Mouse (Mus musculus): ENCODE measurements at regions not wholly inside any gene's neighbourhood (a gene's known extent, or its start where the extent isn't known, plus 50 kb on each side); places are given as distances from the start of the nearest gene placed in this dataset.

DNA sequence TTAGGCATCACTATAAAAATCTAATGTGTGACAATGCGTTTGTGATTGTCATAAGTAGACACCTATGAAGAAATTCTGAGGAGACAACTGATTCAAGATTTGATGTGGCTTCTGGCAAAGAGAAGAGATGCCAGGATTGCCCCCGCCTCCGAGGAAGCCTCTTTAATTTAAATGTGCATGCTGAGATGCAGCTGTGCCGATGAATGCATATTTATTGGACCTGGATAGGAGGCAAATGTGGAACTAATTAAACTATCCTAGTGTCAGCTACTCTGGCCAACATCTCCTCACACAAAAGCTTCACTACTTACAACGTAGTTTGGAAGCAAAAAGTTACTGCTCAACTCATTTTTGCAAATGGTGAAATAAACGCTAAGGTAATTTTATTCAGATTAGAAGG is 173.4 kb upstream of the Dph6 start:
- no peak for DNase-seq (ENCODE audit: low spot score in 2 of 2)

GRCm38 (mm10) chr2:114835694-114836093 is 180.9 kb upstream of the Dph6 start:
- no peak for DNase-seq (ENCODE audit: low spot score in 2 of 2)

- no peak for DNase-seq (ENCODE audit: low spot score in 2 of 2)
Measured at GRCm38 (mm10) chr2:114843696-114844388, 189.1 kb upstream of the Dph6 start.

DNA sequence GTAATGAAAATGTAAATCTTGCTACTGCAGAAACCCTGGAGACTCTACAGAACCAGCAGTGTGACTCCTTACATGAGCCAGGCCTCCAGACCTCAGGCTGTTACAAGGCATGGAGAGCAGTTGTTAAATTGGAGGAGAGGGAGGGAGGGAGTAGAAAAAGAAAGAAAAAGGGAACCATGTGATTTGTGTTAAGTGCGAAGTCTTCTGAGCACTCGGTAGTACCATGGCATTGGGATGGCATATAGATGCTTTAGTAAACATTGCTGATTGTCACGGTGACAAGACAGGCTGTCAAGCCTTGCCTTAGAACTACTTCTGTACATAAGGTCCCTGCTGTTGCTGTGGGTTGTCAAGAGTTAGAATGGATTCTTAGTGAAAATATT is 189.6 kb upstream of the Dph6 start:
- no peak for DNase-seq (ENCODE audit: low spot score in 2 of 2)

- DNase-seq (ENCODE audit: low spot score in 2 of 2) = no peak
Measured at GRCm38 (mm10) chr2:114848439-114848838, 193.7 kb upstream of the Dph6 start.

- no peak for DNase-seq (ENCODE audit: low spot score in 2 of 2)
Measured at GRCm38 (mm10) chr2:114848914-114849313, 194.2 kb upstream of the Dph6 start.

DNA sequence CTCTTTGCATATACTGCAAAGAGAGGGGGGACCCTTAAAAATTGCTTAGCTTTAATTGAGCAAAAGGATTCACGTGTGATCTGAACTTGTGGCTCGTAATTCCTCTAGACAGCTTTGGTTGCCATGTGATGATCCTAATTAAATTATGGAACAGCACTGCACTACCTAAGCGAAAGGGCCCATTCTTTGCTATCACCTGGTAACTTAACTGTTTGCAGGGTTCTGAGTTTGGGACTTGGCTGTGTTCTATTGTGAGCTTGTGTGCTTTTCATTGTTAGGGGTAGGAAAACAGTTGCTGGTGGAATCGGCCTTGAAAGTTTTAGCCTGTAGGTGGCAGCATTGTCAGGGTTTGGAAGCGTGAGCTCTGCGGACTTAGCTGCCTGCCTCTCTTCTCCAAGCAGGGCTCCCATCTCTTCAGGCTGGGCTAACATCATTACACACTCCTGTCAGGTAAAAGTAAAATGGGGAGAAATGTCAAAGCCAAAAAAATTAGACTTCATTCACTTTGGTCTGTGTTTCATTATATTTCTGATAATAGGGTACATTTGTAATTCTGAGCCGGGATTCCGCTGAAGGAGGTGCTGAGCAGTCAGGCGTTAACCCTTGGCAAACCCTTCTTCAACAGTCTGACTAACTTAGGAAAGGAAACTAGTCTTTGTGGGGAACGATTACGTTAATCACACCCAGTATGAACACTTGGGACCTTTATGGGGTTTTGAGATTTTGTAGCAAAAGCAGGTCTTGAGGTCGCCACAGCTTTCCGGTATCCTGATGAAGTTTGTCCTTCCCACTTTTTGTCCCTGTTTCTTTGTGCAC is 199.2 kb upstream of the Dph6 start:
- peak; percentile 73 to 84 for DNase-seq (ENCODE audit: low spot score in 2 of 2)

GRCm38 (mm10) chr2:114872272-114872671 is 217.5 kb upstream of the Dph6 start:
- no peak for DNase-seq (ENCODE audit: low spot score in 2 of 2)

DNA sequence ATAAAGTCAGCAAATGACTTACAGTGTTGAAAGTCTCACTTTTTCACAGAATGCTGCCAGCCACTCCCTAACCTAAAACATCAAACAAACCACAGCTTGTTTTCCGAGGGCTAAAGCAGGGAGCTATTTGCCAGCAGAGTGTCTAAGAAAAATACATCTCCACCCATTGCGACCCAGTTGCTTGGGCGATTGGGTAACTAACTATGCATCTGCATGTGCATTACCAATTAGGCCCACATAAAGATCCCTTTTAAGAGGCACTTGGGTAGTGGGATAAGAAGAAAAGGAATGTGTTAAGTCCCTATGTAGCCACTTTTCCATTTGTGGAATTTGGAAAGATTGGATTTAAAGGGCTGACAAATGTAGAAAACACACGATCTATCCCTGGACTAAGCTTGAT is 218.3 kb upstream of the Dph6 start:
- DNase-seq (ENCODE audit: low spot score in 2 of 2) = no peak

DNA sequence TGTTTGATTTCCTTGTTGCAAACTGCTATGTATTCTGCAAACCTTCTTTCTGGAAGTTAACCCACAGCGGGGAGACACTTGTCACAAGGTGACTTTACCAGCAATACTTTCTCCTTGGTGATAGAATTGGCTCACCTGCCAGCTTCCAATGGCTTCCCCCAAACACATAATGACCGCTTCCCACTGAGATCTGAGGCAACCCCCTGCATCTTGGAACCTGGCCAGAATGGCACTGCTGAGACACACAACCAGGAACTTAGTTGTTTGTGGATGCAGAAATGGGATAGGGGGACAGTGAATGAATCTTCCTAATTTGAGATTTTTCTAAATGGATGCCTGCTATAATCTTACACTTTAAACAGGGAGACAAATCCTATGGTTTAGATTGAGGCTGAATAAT is 224.3 kb upstream of the Dph6 start:
- peak in 1 of 2 experiments; percentile 50 for DNase-seq (ENCODE audit: low spot score in 2 of 2)

GRCm38 (mm10) chr2:114879784-114880183 is 225.0 kb upstream of the Dph6 start:
- no peak for DNase-seq (ENCODE audit: low spot score in 2 of 2)

GRCm38 (mm10) chr2:114885734-114886260 is 231.0 kb upstream of the Dph6 start:
- no peak for DNase-seq (ENCODE audit: low spot score in 2 of 2)

- DNase-seq (ENCODE audit: low spot score in 2 of 2) = no peak
Measured at GRCm38 (mm10) chr2:114898812-114899211, 244.0 kb upstream of the Dph6 start.

GRCm38 (mm10) chr2:114911845-114912500 is 257.2 kb upstream of the Dph6 start:
- no peak for DNase-seq (ENCODE audit: low spot score in 2 of 2)

DNA sequence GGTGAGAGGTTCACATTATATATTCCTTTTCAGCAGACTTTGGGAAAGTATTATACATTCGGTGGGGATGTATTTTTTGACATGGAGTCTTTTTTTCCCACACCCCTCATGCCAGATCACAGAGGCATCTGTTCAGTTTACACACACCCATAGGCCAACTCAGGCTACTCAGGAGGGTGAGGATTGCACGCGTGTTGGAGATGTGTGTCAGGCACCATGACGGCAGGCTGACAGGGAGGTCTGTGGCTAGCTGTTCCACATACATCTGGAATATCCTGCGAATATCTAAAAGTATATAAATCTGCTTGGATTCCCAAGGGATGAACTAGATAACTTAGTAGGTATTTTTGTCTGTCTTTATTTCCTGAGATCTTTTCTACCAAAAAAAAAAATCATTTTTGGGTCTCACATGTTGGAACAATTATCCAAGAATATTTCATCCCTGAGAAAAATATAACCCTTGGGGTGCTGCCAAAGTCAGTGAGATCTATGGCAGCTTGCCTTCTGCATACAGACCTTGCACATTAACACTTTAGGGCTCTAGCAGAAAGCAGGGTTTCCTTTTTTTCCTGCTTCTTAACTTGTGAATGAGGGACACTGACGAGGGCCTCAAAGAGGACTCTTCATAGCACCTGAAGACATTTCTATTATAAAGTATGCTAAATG is 260.4 kb upstream of the Dph6 start:
- no peak for DNase-seq (ENCODE audit: low spot score in 2 of 2)

DNA sequence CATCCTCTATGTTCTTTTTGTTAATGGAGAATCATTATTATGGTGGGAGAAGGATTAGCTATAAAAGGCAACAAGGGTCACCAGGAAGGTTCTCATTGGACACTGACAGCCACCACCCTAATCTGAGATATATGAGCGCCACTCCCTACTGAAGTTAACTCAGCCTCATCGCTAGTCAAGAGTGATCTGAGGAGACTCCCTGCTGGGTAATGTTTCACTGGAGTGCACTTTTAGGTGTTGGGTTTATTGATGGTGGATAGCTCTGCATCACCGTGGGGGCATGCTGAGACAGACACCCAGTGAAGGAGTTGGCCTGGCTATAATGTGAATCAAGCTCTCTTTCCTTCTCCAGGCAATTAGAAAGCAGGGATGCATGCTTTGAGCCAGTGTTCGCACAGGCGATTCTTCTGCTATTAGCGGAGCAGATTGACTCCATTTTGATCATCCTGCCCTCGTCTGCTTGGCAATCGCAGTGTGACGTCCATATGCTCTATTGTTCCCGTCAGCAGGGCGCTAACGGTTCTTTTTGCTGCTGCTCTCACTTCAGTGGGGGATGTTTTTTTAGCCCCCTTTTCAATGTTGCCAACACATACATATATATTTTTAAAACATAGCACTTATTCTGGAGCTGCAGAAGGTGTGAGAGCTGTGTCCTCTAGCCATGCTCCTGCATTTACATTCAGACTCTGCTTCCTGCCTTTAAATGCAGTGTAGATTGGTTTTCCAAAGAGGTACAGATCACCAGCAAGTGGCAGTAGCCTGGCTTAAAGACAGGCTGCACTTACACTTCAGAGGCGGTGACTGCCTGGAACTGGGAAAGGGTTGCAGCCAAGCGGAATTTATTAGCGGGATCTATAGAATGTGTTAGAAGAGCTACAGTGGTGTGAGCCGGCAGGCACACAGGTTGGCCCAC is 263.9 kb upstream of the Dph6 start:
- no peak for DNase-seq (ENCODE audit: low spot score in 2 of 2)

- no peak for DNase-seq (ENCODE audit: low spot score in 2 of 2)
Measured at GRCm38 (mm10) chr2:114923911-114924310, 269.1 kb upstream of the Dph6 start.

- DNase-seq (ENCODE audit: low spot score in 2 of 2) = no peak
Measured at GRCm38 (mm10) chr2:114935436-114935835, 280.7 kb upstream of the Dph6 start.

DNA sequence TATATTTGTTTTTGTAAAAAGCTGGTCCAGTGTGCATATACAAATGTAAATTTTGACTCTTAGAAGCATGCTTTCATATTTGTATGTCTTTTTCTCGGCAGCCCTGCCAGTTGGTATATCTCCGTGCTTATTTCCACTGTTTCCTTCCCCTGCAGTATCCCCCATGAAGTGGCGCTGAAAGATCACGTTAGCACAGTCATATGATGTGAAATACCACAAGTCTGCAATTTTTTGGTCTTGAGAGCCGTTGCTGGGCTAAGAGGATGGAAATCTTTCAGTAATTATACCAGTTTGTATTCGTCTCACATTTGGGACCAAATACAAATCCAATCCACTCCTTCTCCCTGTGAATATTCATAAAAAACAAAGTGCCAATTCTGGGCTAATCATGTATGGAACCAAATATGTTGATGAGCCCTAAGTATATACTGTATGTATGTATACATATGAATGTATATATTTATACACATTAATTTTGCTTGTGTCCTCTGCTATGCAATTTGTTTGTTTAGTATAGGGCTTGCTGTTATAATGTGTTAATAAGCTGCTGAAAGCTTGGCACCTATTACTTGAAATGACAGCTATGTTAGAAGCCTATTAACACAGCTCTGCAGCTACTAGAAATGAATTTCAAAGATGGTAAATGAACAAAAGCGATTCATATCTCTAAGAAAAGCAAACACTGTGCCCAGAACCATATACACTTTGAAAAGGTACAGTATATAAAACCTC is 283.8 kb upstream of the Dph6 start:
- no peak for DNase-seq (ENCODE audit: low spot score in 2 of 2)

- DNase-seq (ENCODE audit: low spot score in 2 of 2) = no peak
Measured at GRCm38 (mm10) chr2:114966111-114966510, 311.3 kb upstream of the Dph6 start.
